Mouse (Mus musculus) kidney, embryonic 16.5 days (tissue): Measurements from ENCODE around the gene Atad5. TPM values are rescaled to one million over a fixed set of nuclear protein-coding genes. Genes with fewer than 3 reads are reported as not detected.

ENCODE experiments used
- polyA plus RNA-seq: library from polyadenylated mRNA; unstranded; fragments of >200 nt; fragmentation: Nextera tagmentation; extraction: Ambion mirVana; gene quantifications from 2 replicates; pipeline ENCODE4 v1.2.1, GENCODE M21; 2015

Gene Atad5
- polyA plus RNA-seq, 1 experiment from 2014 or later, result 8.3 TPM

Other genes with a start within 250 kb of the Atad5 start
- 48.7 and 49.7 TPM in 2 replicates for gene Utp6, start 127.0 kb upstream of the Atad5 start, polyA plus RNA-seq
- 13.7 and 17.9 TPM in 2 replicates for gene Suz12, start 96.3 kb upstream of the Atad5 start, polyA plus RNA-seq
- gene Crlf3, start 8.4 kb upstream of the Atad5 start, polyA plus RNA-seq, result 39.0 and 39.5 TPM in 2 replicates
- gene Tefm, start 52.8 kb downstream of the Atad5 start, polyA plus RNA-seq, result 35.0 and 39.0 TPM in 2 replicates
- gene Adap2, start 64.7 kb downstream of the Atad5 start, polyA plus RNA-seq, result 3.1 and 3.6 TPM in 2 replicates
- gene Rnf135, start 94.5 kb downstream of the Atad5 start, polyA plus RNA-seq, result 12.9 and 14.0 TPM in 2 replicates
- 57.6 and 60.4 TPM in 2 replicates for gene Rhot1, start 119.6 kb downstream of the Atad5 start, polyA plus RNA-seq
- 2.4 TPM in 2 replicates for gene Rhbdl3, start 211.5 kb downstream of the Atad5 start, polyA plus RNA-seq